Mouse (Mus musculus) hematopoietic multipotent progenitor cell, adult 10-12 weeks (in vitro differentiated cells): ENCODE results near the gene Olfr360. TPM values are rescaled to one million over a fixed set of nuclear protein-coding genes. Genes with fewer than 3 reads are reported as not detected.

ENCODE experiments used
- polyA plus RNA-seq: library from polyadenylated mRNA; stranded (reverse); fragments of >175 nt; gene quantifications from 2 replicates; pipeline ENCODE4 v1.2.3, GENCODE M21; 2012; ENCODE audit warnings: low replicate concordance

The Olfr360 gene
- polyA plus RNA-seq, result not detected in 2 replicates

GRCm38 (mm10) chr2:37065446-37065845 is at the start of gene Olfr360:
Olfr360 (plus strand) TSS chr2:37065746.

GRCm38 (mm10) chr2:37089190-37089589 is 23.6 kb downstream of the Olfr360 start, which contains the start of gene Olfr361:
Olfr361 (minus strand) TSS chr2:37089290.

GRCm38 (mm10) chr2:37117810-37118209 is 52.3 kb downstream of the Olfr360 start, which contains the start of gene Olfr362:
Olfr362 (minus strand) TSS chr2:37117910.

Other genes with a start within 250 kb of the Olfr360 start
- gene Olfr3, start 248.7 kb upstream of the Olfr360 start, polyA plus RNA-seq, result not detected in 2 replicates
- gene Olfr350, start 219.4 kb upstream of the Olfr360 start, polyA plus RNA-seq, result not detected in 2 replicates
- gene Olfr351, start 203.1 kb upstream of the Olfr360 start, polyA plus RNA-seq, result not detected in 2 replicates
- gene Olfr352, start 197.3 kb upstream of the Olfr360 start, polyA plus RNA-seq, result not detected in 2 replicates
- not detected in 2 replicates for gene Olfr353, start 172.8 kb upstream of the Olfr360 start, polyA plus RNA-seq
- not detected in 2 replicates for gene Olfr354, start 160.1 kb upstream of the Olfr360 start, polyA plus RNA-seq
- not detected in 2 replicates for gene Olfr355, start 136.8 kb upstream of the Olfr360 start, polyA plus RNA-seq
- not detected in 2 replicates for gene Olfr356, start 128.6 kb upstream of the Olfr360 start, polyA plus RNA-seq
- not detected in 2 replicates for gene Olfr357, start 71.9 kb upstream of the Olfr360 start, polyA plus RNA-seq
- gene Olfr358, start 56.4 kb upstream of the Olfr360 start, polyA plus RNA-seq, result not detected in 2 replicates
- not detected in 2 replicates for gene Olfr361, start 23.5 kb downstream of the Olfr360 start, polyA plus RNA-seq
- gene Olfr362, start 52.2 kb downstream of the Olfr360 start, polyA plus RNA-seq, result not detected in 2 replicates
- gene Olfr364-ps1, start 73.6 kb downstream of the Olfr360 start, polyA plus RNA-seq, result not detected in 2 replicates
- gene Olfr365, start 122.5 kb downstream of the Olfr360 start, polyA plus RNA-seq, result not detected in 2 replicates
- not detected in 2 replicates for gene Olfr366, start 145.8 kb downstream of the Olfr360 start, polyA plus RNA-seq